Mouse (Mus musculus): Measurements from ENCODE around the gene Bloc1s3.

Gene Bloc1s3

GRCm38 (mm10) chr7:19455819-19456495, 52.2 kb downstream of the Bloc1s3 start:
- DNase-seq (ENCODE audit: low spot score in 2 of 2) = no peak

DNA sequence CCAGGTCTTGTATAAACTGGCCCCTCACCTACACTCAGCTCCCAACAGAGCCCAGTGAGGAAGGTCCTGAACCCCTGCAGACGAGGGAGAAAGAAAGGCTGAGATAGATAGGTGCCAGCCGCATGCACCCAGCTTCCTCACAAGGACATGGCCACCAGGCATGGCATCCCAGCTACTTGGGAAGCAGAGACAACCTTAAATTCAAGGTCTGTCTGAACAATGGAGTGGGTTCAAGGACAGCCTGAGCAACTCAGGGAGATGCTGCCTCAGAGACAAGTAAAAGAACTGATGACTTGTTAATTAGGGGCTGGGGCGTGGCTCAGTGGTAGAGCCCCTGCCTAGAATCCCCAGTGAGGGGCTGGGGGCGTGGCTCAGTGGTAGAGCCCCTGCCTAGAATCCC, 53.0 kb downstream of the Bloc1s3 start:
- no peak for DNase-seq (ENCODE audit: low spot score in 2 of 2)
